In the genomic region with DNA sequence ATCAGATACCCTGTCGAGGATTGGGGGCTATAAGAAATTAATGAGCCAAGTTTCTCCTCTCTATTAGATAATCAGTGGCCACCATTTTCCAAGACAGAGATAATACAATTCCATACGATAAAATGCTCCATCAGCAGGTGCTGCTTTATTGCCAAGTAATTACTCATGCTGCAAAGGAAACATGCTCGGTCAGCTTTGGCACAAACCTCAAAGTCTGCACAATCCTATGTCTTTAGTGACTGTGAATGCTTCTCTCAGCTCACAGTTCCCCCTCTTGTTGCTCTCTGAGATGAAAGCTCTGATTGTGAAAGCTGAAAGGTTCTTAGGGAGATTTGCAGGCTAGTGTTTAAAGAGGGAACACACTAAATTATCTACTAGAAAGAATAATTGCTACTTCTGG, we compare ENCODE assay signal across 18 mouse cellular contexts.
DNase-seq lines count a peak whose midpoint lies in the region; ATAC-seq and TF ChIP-seq lines count a peak whose summit lies in the region.
"Had no signal": no experiment of that assay in that cellular context is flagged by ENCODE, and none has a peak within 500 bp of the region (broad histone marks: within the 10 kb centered on the region; RNA-seq: fewer than 3 reads in every experiment).

No protein-coding gene starts in this region.

- no peaks in the 10 kb centered on the region for H3K4me1 ChIP-seq in midbrain, postnatal 0 days (ENCODE audit: insufficient read depth, low read length)
- no peaks in the 10 kb centered on the region for H3K4me1 ChIP-seq in midbrain, embryonic 13.5 days (replicated peaks)
- H3K4me1 ChIP-seq: embryonic facial prominence, embryonic 13.5 days; heart, embryonic 12.5 days; hindbrain, embryonic 13.5 days; limb, embryonic 15.5 days; liver, embryonic 15.5 days had no signal

- 46% methylated on average over 3 of the region's 3 CpGs for WGBS in midbrain, postnatal 0 days
- 75% methylated on average over 3 of the region's 3 CpGs for WGBS in midbrain, embryonic 13.5 days

- H3K9me3 ChIP-seq in midbrain, postnatal 0 days (ENCODE audit: low read length): no peaks in the 10 kb centered on the region
- no peaks in the 10 kb centered on the region for H3K9me3 ChIP-seq in midbrain, embryonic 13.5 days
- H3K9me3 ChIP-seq: embryonic facial prominence, embryonic 13.5 days; heart, embryonic 12.5 days; hindbrain, embryonic 13.5 days; limb, embryonic 15.5 days; liver, embryonic 15.5 days had no signal

- H3K36me3 ChIP-seq in midbrain, postnatal 0 days (ENCODE audit: insufficient read depth, low read length): no peaks in the 10 kb centered on the region
- H3K36me3 ChIP-seq in midbrain, embryonic 13.5 days: no peaks in the 10 kb centered on the region
- H3K36me3 ChIP-seq: embryonic facial prominence, embryonic 13.5 days; heart, embryonic 12.5 days; hindbrain, embryonic 13.5 days; limb, embryonic 15.5 days; liver, embryonic 15.5 days had no signal

- H3K27ac ChIP-seq in midbrain, postnatal 0 days (ENCODE audit: low read depth, low read length): no peak overlapping the region
- no peak overlapping the region for H3K27ac ChIP-seq in midbrain, embryonic 13.5 days
- H3K27ac ChIP-seq: embryonic facial prominence, embryonic 13.5 days; hindbrain, embryonic 13.5 days; kidney, postnatal 0 days; limb, embryonic 15.5 days; liver, embryonic 15.5 days had no signal

- H3K4me3 ChIP-seq in midbrain, postnatal 0 days (ENCODE audit: low read depth, low read length): no peak overlapping the region
- H3K4me3 ChIP-seq in midbrain, embryonic 13.5 days (replicated peaks): no peak overlapping the region
- H3K4me3 ChIP-seq: embryonic facial prominence, embryonic 13.5 days; heart, embryonic 12.5 days; hindbrain, embryonic 13.5 days; limb, embryonic 15.5 days; liver, embryonic 15.5 days had no signal

- H3K4me2 ChIP-seq in midbrain, postnatal 0 days (ENCODE audit: low read depth, low read length, poor library complexity, severe bottlenecking): no peak overlapping the region
- no peak overlapping the region for H3K4me2 ChIP-seq in midbrain, embryonic 13.5 days (replicated peaks)
- H3K4me2 ChIP-seq: embryonic facial prominence, embryonic 13.5 days; heart, embryonic 12.5 days; hindbrain, embryonic 13.5 days; limb, embryonic 15.5 days; liver, embryonic 15.5 days had no signal

- H3K9ac ChIP-seq in midbrain, postnatal 0 days (replicated peaks; ENCODE audit: low read length, poor library complexity, severe bottlenecking): no peak overlapping the region
- H3K9ac ChIP-seq in midbrain, embryonic 13.5 days (replicated peaks): no peak overlapping the region
- H3K9ac ChIP-seq: embryonic facial prominence, embryonic 13.5 days; heart, embryonic 12.5 days; hindbrain, embryonic 13.5 days; limb, embryonic 15.5 days; liver, embryonic 15.5 days had no signal

- ATAC-seq in midbrain, postnatal 0 days (ENCODE audit: low FRiP score): no peak
- no peak for ATAC-seq in midbrain, embryonic 13.5 days
- no peak for ATAC-seq in erythroid progenitor cell, adult 5-6 weeks (replicated peaks; ENCODE audit: low FRiP score, poor library complexity, severe bottlenecking)
- ATAC-seq: intestine, embryonic 16.5 days had no signal

- no peak for TF ChIP-seq CTCF in midbrain, postnatal 0 days (IDR thresholded peaks at IDR 0.05)

- no peaks in the 10 kb centered on the region for H3K27me3 ChIP-seq in midbrain, postnatal 0 days (ENCODE audit: insufficient read depth, low read length)
- no peaks in the 10 kb centered on the region for H3K27me3 ChIP-seq in midbrain, embryonic 13.5 days
- H3K27me3 ChIP-seq: embryonic facial prominence, embryonic 13.5 days; heart, embryonic 12.5 days; hindbrain, embryonic 13.5 days; limb, embryonic 15.5 days; liver, embryonic 15.5 days had no signal

- peak; percentile 32 for DNase-seq in midbrain, postnatal 0 days (ENCODE audit: low spot score)
- peak; percentile 29 for DNase-seq in cerebellum, adult 11 months
- peak; percentile 74 for DNase-seq in cerebellum, adult 9-11 months
- no peak for DNase-seq in kidney, adult 11 months
- DNase-seq in heart, postnatal 4 days: no peak
- DNase-seq: adrenal gland, adult 8-10 months; heart, postnatal 14 days; midbrain, embryonic 14.5 days; right cerebral cortex, postnatal 4 days had no signal

Comparison
In these comparisons a context has a peak if more than half of its experiments do, and no peak if none do; other contexts are left out.
1. DNase-seq: peak in midbrain, postnatal 0 days (single experiment), cerebellum, adult 11 months (single experiment) and cerebellum, adult 9-11 months (single experiment); none in kidney, adult 11 months (single experiment) and heart, postnatal 4 days (single experiment).